Mouse (Mus musculus): ENCODE measurements at regions not wholly inside any gene's neighbourhood (a gene's known extent, or its start where the extent isn't known, plus 50 kb on each side); places are given as distances from the start of the nearest gene placed in this dataset.

DNA sequence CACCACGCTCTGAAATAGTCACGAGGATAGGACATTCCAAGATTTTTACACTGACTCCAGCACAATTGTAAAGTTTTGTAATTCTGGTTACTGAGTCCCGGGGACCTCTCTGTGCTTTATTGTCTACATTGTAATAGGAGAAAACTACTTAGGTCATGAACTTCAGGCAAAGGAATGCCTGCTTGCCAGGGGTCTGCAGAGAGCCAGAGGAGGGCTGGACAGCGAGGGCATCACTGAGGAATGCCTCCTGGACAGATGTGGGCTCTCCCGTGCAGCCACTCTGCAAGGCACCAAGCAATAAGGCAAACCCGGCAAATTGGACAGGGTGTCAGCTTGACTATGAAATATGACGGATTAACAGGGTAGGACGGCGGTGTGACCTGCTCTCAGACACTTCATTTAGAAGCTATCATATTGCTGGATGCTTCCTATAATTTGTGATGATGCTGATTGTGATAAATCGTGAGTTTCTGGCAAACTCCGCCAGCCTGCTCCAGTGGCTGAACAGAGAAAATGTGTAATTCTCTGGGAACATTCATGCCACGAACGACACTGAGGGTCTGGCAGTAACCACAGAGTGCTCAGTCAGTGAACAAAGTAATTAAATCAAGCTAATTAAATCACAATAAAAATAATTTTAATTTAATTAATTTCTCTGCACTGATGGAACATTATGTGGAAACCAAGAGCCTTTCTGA lies 747.7 kb upstream of the Car8 start:
- H3K4me2 ChIP-seq (ENCODE audit: low read depth) = no peak overlapping the region
- ATAC-seq (ENCODE audit: insufficient read depth, low FRiP score, low TSS enrichment) (no peak), DNase-seq (ENCODE audit: low spot score) (no peak)
- H3K9me3 ChIP-seq (ENCODE audit: control insufficient read depth, low read length) = no peaks in the 10 kb centered on the region
- peaks cover 28% of the 10 kb centered on the region for H3K4me1 ChIP-seq (ENCODE audit: control insufficient read depth, insufficient read depth, low read length)
- 26% methylated on average over 13 of the region's 13 CpGs for WGBS
- H3K9ac ChIP-seq (ENCODE audit: low read length) = no peak overlapping the region
- no peak overlapping the region for H3K4me3 ChIP-seq (ENCODE audit: low read depth, low read length)
- H3K36me3 ChIP-seq (ENCODE audit: control insufficient read depth, insufficient read depth, low read length) = no peaks in the 10 kb centered on the region
- H3K27ac ChIP-seq (ENCODE audit: low read depth, low read length) = no peak overlapping the region
- no peaks in the 10 kb centered on the region for H3K27me3 ChIP-seq (ENCODE audit: control insufficient read depth, insufficient read depth, low read length)

DNA sequence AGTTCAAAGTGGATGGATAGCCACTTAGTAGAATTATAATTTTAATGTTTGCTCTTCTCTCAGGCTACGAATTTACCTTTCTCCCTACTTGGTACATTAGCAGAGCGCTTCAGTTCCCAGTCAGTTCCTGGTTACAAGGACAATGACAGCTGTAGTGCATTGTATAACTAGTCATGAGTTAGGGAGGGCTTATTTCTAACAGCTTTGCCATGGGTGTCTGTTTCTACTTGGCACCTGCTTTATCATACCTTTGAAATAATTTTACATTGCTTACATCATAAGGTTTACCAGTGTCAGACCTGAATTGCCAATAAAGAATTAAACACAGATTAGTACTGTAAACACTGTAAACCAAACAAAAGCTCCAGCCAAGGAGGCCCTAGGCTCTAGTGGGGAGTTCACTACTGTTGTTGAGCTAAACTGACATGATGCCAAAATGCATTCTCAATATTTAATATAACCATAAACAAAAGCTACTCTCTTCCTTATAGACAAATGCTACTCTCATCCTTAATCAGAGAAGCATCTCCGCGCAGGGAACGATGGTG lies 745.3 kb upstream of the Car8 start:
- H3K4me2 ChIP-seq (ENCODE audit: low read depth) = no peak overlapping the region
- H3K27ac ChIP-seq (ENCODE audit: low read depth, low read length) = no peak overlapping the region
- no peaks in the 10 kb centered on the region for H3K9me3 ChIP-seq (ENCODE audit: control insufficient read depth, low read length)
- WGBS = 96% methylated on average over 5 of the region's 5 CpGs
- DNase-seq (ENCODE audit: low spot score) (no peak), ATAC-seq (ENCODE audit: insufficient read depth, low FRiP score, low TSS enrichment) (no peak)
- H3K27me3 ChIP-seq (ENCODE audit: control insufficient read depth, insufficient read depth, low read length) = no peaks in the 10 kb centered on the region
- no peak overlapping the region for H3K4me3 ChIP-seq (ENCODE audit: low read depth, low read length)
- peaks cover 21% of the 10 kb centered on the region for H3K4me1 ChIP-seq (ENCODE audit: control insufficient read depth, insufficient read depth, low read length)
- H3K36me3 ChIP-seq (ENCODE audit: control insufficient read depth, insufficient read depth, low read length) = no peaks in the 10 kb centered on the region
- H3K9ac ChIP-seq (ENCODE audit: low read length) = no peak overlapping the region

DNA sequence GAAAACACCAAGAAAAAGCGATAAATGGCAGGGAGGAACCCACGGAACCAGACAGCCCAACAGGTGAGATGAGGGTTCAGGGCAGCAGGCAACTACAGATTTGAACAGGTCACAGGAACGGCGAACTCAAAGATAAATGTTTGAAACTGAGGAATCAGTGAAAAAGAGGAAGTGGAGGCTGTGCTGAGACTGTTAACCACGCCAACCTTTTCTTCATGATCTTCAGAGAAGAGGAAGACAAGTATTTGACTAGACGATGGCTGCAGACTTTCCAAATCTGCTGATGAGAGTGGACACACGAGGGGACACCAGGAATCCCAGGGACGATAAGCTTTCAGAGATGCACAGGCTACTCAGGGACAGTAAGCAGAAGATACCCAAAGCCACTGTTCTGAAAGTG lies 740.1 kb upstream of the Car8 start:
- no peaks in the 10 kb centered on the region for H3K27me3 ChIP-seq (ENCODE audit: control insufficient read depth, insufficient read depth, low read length)
- no peaks in the 10 kb centered on the region for H3K36me3 ChIP-seq (ENCODE audit: control insufficient read depth, insufficient read depth, low read length)
- H3K4me1 ChIP-seq (ENCODE audit: control insufficient read depth, insufficient read depth, low read length) = no peaks in the 10 kb centered on the region
- no peak overlapping the region for H3K27ac ChIP-seq (ENCODE audit: low read depth, low read length)
- no peak overlapping the region for H3K4me2 ChIP-seq (ENCODE audit: low read depth)
- H3K9ac ChIP-seq (ENCODE audit: low read length) = no peak overlapping the region
- DNase-seq (ENCODE audit: low spot score) (no peak), ATAC-seq (ENCODE audit: insufficient read depth, low FRiP score, low TSS enrichment) (no peak)
- no peak overlapping the region for H3K4me3 ChIP-seq (ENCODE audit: low read depth, low read length)
- 86% methylated on average over 8 of the region's 8 CpGs for WGBS
- no peaks in the 10 kb centered on the region for H3K9me3 ChIP-seq (ENCODE audit: control insufficient read depth, low read length)

DNA sequence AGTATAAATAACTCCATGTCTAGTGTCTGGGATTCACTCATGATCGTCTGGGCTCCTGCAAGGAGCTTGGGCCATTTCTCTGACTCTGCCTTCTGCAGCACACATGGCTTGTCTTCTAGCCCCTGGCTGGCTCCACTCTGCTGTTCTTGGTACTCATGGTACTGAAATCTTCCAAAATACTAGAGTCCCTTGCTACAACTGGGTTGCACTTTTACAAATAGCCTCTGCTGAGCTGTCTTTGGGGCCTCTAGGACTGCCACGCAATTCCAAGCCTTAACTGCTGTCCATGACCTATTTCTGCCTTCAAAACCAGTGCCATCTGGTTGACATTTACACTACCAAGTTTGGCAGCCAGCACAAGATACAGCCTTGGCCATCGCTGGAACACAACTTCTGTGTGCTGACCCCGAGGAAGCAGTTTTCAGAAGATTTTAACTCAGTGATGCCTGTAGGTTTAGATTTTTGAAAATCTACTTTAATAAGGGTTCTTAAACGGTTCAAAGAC lies 731.2 kb upstream of the Car8 start:
- WGBS = 77% methylated on average over 5 of the region's 5 CpGs

DNA sequence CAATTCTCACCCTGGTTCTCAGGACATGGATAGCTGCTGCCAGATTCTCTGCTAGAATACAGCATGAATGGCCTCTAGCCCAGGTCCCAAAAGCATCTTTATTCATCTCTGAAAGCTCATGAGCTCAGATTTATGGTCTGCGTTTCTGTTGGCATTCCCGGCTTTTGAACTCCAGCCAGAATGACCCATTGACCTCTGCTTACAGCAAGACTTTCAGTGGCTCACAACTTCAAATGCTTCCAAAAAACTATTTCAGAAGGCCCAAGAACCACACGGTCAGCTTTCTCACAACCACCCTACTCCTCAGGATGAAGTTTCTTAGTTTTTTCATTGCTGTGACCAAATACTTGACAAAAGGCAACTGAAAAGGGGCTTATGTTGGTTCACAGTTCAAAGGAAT lies 729.9 kb upstream of the Car8 start:
- Histone ChIP-seq H3K27ac (ENCODE audit: low read depth, low read length) (no peak overlapping the region; the same call in 1 of the 2 replicates), H3K9ac (ENCODE audit: low read length) (no peak overlapping the region), H3K4me1 (ENCODE audit: control insufficient read depth, insufficient read depth, low read length) (peaks cover 13% of the 10 kb centered on the region), H3K36me3 (ENCODE audit: control insufficient read depth, insufficient read depth, low read length) (no peaks in the 10 kb centered on the region), H3K9me3 (ENCODE audit: control insufficient read depth, low read length) (no peaks in the 10 kb centered on the region), H3K27me3 (ENCODE audit: control insufficient read depth, insufficient read depth, low read length) (no peaks in the 10 kb centered on the region), H3K4me3 (ENCODE audit: low read depth, low read length) (no peak overlapping the region), H3K4me2 (ENCODE audit: low read depth) (no peak overlapping the region)
- WGBS = 4% methylated on average over 3 of the region's 3 CpGs
- DNase-seq (ENCODE audit: low spot score) (no peak), ATAC-seq (ENCODE audit: insufficient read depth, low FRiP score, low TSS enrichment) (no peak)

More for the DNA sequence above, 731.2 kb upstream of the Car8 start:
- DNase-seq (ENCODE audit: low spot score) (no peak), ATAC-seq (ENCODE audit: insufficient read depth, low FRiP score, low TSS enrichment) (no peak)
- Histone ChIP-seq H3K4me3 (ENCODE audit: low read depth, low read length) (no peak overlapping the region), H3K9me3 (ENCODE audit: control insufficient read depth, low read length) (no peaks in the 10 kb centered on the region), H3K4me2 (ENCODE audit: low read depth) (no peak overlapping the region), H3K27ac (ENCODE audit: low read depth, low read length) (no peak overlapping the region), H3K4me1 (ENCODE audit: control insufficient read depth, insufficient read depth, low read length) (peaks cover 13% of the 10 kb centered on the region), H3K9ac (ENCODE audit: low read length) (no peak overlapping the region), H3K27me3 (ENCODE audit: control insufficient read depth, insufficient read depth, low read length) (no peaks in the 10 kb centered on the region), H3K36me3 (ENCODE audit: control insufficient read depth, insufficient read depth, low read length) (no peaks in the 10 kb centered on the region)

DNA sequence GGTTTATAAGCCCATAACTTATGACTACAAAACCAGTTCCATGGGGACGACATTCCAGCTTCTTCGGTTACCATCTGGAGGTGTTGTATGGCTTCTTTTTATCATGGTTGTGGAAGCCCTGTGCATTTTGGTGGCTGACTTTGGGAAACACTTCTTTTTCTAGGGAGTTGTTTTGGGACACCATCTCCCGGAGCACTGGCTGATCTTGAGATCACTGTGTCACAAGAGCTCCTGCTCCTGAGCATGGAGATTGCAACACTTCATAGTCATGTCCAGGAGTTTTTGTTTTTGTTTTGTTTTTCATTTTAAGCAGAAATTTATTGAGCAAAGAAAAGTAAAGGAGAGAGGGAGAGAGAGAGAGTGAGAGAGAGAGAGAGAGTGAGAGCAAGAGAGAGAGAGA lies 729.1 kb upstream of the Car8 start:
- Histone ChIP-seq H3K27me3 (ENCODE audit: control insufficient read depth, insufficient read depth, low read length) (no peaks in the 10 kb centered on the region), H3K4me1 (ENCODE audit: control insufficient read depth, insufficient read depth, low read length) (peaks cover 13% of the 10 kb centered on the region), H3K4me2 (ENCODE audit: low read depth) (no peak overlapping the region), H3K9me3 (ENCODE audit: control insufficient read depth, low read length) (no peaks in the 10 kb centered on the region), H3K9ac (ENCODE audit: low read length) (no peak overlapping the region), H3K27ac (ENCODE audit: low read depth, low read length) (no peak overlapping the region), H3K36me3 (ENCODE audit: control insufficient read depth, insufficient read depth, low read length) (no peaks in the 10 kb centered on the region), H3K4me3 (ENCODE audit: low read depth, low read length) (no peak overlapping the region)
- ATAC-seq (ENCODE audit: insufficient read depth, low FRiP score, low TSS enrichment) = no peak
- WGBS = 71% methylated on average over 3 of the region's 3 CpGs
- no peak for DNase-seq (ENCODE audit: low spot score)

DNA sequence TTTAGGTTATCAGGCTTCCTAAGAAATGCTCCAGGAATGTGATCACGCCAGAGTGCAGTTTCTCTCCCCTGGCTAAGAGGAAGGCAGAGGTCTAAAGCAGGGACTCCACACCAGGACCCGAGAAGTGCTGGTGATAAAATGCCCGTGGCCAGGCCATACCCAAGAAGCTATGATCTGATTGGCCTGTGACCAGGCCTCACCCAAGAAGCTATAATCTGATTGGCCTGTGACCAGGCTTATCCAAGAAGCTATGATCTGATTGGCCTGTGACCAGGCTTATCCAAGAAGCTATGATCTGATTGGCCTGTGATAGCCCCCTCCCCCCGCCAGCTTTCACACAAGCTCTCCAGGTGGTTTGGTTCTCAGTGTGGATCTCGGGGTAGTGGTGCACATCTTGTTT lies 726.7 kb upstream of the Car8 start:
- Histone ChIP-seq H3K4me1 (ENCODE audit: control insufficient read depth, insufficient read depth, low read length) (peaks cover 17% of the 10 kb centered on the region), H3K36me3 (ENCODE audit: control insufficient read depth, insufficient read depth, low read length) (no peaks in the 10 kb centered on the region), H3K27me3 (ENCODE audit: control insufficient read depth, insufficient read depth, low read length) (no peaks in the 10 kb centered on the region), H3K9ac (ENCODE audit: low read length) (no peak overlapping the region), H3K4me3 (ENCODE audit: low read depth, low read length) (no peak overlapping the region), H3K9me3 (ENCODE audit: control insufficient read depth, low read length) (no peaks in the 10 kb centered on the region), H3K4me2 (ENCODE audit: low read depth) (no peak overlapping the region), H3K27ac (ENCODE audit: low read depth, low read length) (no peak overlapping the region)
- WGBS = 88% methylated on average over 5 of the region's 5 CpGs
- DNase-seq (ENCODE audit: low spot score) = no peak
- ATAC-seq (ENCODE audit: insufficient read depth, low FRiP score, low TSS enrichment) = no peak

DNA sequence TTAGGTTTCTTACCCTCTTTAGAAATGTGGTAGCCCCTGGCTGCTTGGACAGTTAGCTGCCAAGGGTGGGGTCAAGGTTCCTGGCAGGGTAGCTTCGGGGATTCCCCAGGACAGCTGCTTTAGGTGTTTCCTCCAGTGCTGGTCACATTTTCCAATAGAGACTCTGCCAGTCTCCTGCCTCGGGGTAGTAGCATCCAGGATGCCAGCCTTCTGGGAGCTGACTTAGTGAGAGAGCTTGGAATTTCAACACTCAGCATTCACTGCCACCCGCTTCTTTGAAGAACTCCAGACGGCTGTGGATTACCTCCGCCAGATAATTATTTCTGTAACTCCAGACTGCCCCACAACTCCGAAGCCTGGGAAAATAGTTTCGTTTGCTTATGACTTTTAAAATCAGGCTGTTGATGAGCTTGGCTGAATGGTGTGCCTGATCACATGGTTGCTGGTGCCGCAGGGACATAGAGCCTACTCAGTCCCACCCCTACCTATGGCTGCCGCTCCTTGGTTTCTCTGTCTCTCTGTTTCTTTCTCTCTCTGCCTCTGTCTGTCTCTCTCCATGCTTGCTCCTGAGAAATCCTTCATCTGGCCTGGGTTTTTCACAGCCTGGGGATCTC lies 724.2 kb upstream of the Car8 start:
- WGBS = 87% methylated on average over 9 of the region's 9 CpGs
- no peak overlapping the region for H3K4me2 ChIP-seq (ENCODE audit: low read depth)
- no peak for DNase-seq (ENCODE audit: low spot score)
- no peaks in the 10 kb centered on the region for H3K27me3 ChIP-seq (ENCODE audit: control insufficient read depth, insufficient read depth, low read length)
- no peaks in the 10 kb centered on the region for H3K36me3 ChIP-seq (ENCODE audit: control insufficient read depth, insufficient read depth, low read length)
- no peaks in the 10 kb centered on the region for H3K9me3 ChIP-seq (ENCODE audit: control insufficient read depth, low read length)
- H3K27ac ChIP-seq (ENCODE audit: low read depth, low read length) = no peak overlapping the region
- ATAC-seq (ENCODE audit: insufficient read depth, low FRiP score, low TSS enrichment) = no peak
- H3K4me3 ChIP-seq (ENCODE audit: low read depth, low read length) = no peak overlapping the region
- no peak overlapping the region for H3K9ac ChIP-seq (ENCODE audit: low read length)
- H3K4me1 ChIP-seq (ENCODE audit: control insufficient read depth, insufficient read depth, low read length) = peaks cover 8% of the 10 kb centered on the region

DNA sequence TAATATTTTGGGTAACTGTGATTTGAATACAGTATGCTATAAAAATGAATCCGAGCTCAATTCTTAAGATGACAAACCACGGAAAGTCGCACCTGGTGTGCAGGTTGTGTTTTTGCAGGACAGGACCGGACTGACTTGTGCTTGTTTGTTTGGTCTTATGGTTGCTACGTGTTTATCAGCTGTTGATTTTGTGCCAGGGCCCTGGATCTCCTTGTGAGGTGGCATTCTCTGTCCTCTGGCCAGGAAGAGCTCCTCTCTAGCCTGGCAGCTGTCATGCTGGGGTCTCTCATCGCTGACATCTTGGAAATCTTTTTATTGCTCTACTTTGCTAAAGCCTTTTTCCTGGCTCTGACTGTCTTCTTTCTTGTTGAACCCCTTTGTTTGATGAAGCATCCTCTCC lies 723.0 kb upstream of the Car8 start:
- H3K4me2 ChIP-seq (ENCODE audit: low read depth) = no peak overlapping the region
- 83% methylated on average over 6 of the region's 6 CpGs for WGBS
- H3K9ac ChIP-seq (ENCODE audit: low read length) = no peak overlapping the region
- peaks cover 14% of the 10 kb centered on the region; the same call in 1 of the 2 replicates for H3K4me1 ChIP-seq (ENCODE audit: control insufficient read depth, insufficient read depth, low read length)
- DNase-seq (ENCODE audit: low spot score) (no peak), ATAC-seq (ENCODE audit: insufficient read depth, low FRiP score, low TSS enrichment) (no peak)
- H3K4me3 ChIP-seq (ENCODE audit: low read depth, low read length) = no peak overlapping the region
- H3K9me3 ChIP-seq (ENCODE audit: control insufficient read depth, low read length) = no peaks in the 10 kb centered on the region
- no peak overlapping the region for H3K27ac ChIP-seq (ENCODE audit: low read depth, low read length)
- no peaks in the 10 kb centered on the region for H3K27me3 ChIP-seq (ENCODE audit: control insufficient read depth, insufficient read depth, low read length)
- H3K36me3 ChIP-seq (ENCODE audit: control insufficient read depth, insufficient read depth, low read length) = no peaks in the 10 kb centered on the region

Data from neural tube, embryonic 11.5 days (tissue).